Mouse (Mus musculus) kidney, adult 2 months (tissue): Measurements from ENCODE around the gene Evc2.

Experiments used
- CTCF ChIP-seq: fragments of 200-500 bp; conservative IDR thresholded peaks from 2 replicates; pipeline ENCODE4 v1.5.1; 2011; ENCODE audit warnings: low read depth, mild to moderate bottlenecking, control low read depth, low read length, moderate library complexity, mixed read lengths; ENCODE audit not compliant: insufficient read depth, insufficient read length
- POLR2A ChIP-seq: fragments of 200-500 bp; IDR thresholded peaks from one replicate; pipeline ENCODE4 v1.6.1; 2011; ENCODE audit warnings: low read depth, low read length, control low read depth

DNA sequence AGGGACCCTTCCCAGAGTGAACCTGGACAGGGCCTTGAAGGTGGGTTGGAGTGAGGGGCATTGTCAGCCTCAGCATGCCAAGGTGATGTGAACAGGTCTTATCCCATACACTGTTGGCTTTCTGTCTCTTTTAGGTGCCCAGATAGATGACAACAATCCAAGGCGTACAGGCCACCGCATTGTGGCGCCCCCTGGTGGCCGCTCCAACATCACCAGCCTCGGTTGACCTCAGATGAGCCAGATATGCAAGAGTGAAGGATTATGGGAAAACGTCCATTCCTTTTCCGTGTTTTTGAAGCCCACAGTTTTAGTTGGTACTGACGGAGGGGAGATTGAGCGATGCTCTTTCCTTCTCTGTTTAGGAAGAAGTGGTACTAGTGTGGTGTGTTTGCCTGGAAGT, 47.3 kb upstream of the Evc2 start:
- TF ChIP-seq CTCF (peak; percentile 41), POLR2A (no peak)
